Mouse (Mus musculus) cortical plate, adult 2 months (tissue): ENCODE data around the gene Glrx.

ENCODE experiments used
- CTCF ChIP-seq: fragments of 200-500 bp; IDR thresholded peaks from 2 replicates; pipeline ENCODE4 v1.5.1; 2011; ENCODE audit warnings: mild to moderate bottlenecking, control low read depth, low read length; ENCODE audit not compliant: insufficient read depth; ENCODE audit errors: extremely low read depth
- POLR2A ChIP-seq: fragments of 200-500 bp; IDR thresholded peaks from 2 replicates; pipeline ENCODE4 v1.6.1; 2011; ENCODE audit warnings: mild to moderate bottlenecking, low read length, control low read depth; ENCODE audit not compliant: insufficient read depth; ENCODE audit errors: extremely low read depth

GRCm38 (mm10) chr13:75865486-75866184, 26.0 kb downstream of the Glrx start:
- TF ChIP-seq POLR2A (no peak), CTCF (no peak)
